Mouse (Mus musculus): Measurements from ENCODE around the gene Fbxo40.

DNA sequence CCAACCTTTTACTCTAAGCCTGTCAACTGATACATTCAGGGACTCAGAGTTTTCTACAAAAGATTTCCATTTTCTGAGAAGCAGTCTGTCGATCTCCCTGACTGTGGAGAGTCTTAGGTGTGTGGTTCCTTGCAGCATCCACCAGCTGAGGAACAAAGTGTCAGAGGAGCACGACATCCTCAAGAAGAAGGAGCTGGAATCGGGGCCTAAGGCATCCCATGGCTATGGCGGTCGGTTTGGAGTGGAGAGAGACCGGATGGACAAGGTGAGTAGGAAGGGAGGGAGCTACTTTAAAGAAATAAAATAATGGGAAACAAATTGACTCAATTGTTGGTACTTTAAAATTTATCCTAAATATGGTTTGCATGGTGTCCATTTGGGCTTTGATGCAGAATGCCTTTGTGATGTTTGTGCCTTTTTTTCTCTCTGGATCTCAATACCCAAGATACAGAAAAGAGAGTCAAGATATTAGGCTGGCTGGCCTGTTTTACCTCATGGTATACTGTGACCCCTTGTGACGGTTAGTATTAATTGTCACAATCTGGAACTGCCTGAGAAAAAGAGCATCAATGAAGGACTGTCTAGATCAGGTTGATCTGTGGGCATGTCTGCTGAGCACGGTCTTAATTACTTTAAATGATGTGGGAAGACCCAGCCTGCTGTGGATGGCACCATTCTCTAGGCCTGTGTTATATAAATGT, 43.7 kb downstream of the Fbxo40 start:
- TF ChIP-seq CTCF (IDR thresholded peaks at IDR 0.05; ENCODE audit: borderline replicate concordance, insufficient read depth, low read depth, low read length) (no peak), POLR2A (IDR thresholded peaks at IDR 0.05; ENCODE audit: borderline replicate concordance, insufficient read depth, low read length) (no peak)
